Mouse (Mus musculus): ENCODE measurements at regions not wholly inside any gene's neighbourhood (a gene's known extent, or its start where the extent isn't known, plus 50 kb on each side); places are given as distances from the start of the nearest gene placed in this dataset.

DNA sequence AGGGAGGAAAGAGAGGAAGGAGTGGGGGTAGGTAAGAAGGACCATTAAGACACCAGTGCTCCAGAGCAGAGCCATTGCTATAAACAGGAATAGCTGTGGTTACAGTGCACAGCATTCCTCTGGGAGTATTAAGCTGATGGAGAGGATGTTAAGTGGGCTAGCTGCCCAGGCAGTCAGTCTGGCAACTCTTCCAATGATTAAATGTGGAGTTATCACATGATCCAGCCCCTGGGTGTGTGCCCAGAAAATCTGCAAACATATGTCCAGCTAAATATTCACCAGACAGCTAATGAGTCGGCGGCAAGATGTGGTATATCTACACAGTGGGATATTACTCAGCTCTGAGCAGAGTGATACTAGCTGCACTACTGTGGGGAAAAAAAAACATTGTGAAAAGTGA is 229.7 kb downstream of the Ankrd50 start:
- Histone ChIP-seq H3K27ac (replicated peaks in 1 of 2; ENCODE audit: control insufficient read depth in 1 of 2, insufficient read depth in 1 of 2, low read depth in 2 of 2, low read length in 2 of 2) (peak overlapping the region in 1 of 2 experiments; percentile 46; a peak in 1 of 4 replicates), H3K9me3 (ENCODE audit: control insufficient read depth, low read length) (peaks cover 4% of the 10 kb centered on the region; the same call in 1 of the 2 replicates), H3K4me1 (ENCODE audit: control insufficient read depth in 2 of 2, insufficient read depth in 2 of 2, low read length in 2 of 2) (peaks cover 8 to 12% of the 10 kb centered on the region in 2 experiments; a peak in 2 of 4 replicates), H3K9ac (ENCODE audit: low read length) (no peak overlapping the region), H3K36me3 (ENCODE audit: control insufficient read depth, insufficient read depth, low read length) (no peaks in the 10 kb centered on the region), H3K27me3 (ENCODE audit: control insufficient read depth, insufficient read depth, low read length) (no peaks in the 10 kb centered on the region), H3K4me2 (ENCODE audit: low read length) (no peak overlapping the region), H3K4me3 (ENCODE audit: control insufficient read depth in 1 of 2, insufficient read depth in 1 of 2, low read depth in 1 of 2, low read length in 2 of 2) (no peak overlapping the region)
- ATAC-seq (ENCODE audit: insufficient number of reproducible peaks, insufficient read depth, low FRiP score, low read depth) = peak; percentile 75
- 28% methylated on average over 2 of the region's 2 CpGs for WGBS

DNA sequence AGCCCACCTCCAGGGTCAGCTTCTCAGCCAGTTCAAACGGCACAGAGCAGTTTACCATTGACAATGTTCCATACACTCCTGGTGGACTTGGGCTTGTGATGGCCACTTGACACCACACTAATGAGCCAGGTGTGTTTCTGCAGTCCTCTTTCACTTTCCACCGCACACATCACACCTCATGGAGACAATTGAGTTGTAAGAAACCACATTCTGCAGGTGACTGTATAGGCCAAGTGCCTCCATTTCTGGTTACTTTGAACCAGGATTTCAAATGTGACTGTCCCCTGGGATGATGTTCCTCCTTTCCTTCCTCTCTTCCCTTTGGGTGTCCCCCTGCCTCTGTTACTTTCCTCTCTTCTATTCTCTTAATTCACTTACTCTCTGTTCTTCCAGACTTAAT is 233.1 kb downstream of the Ankrd50 start:
- H3K36me3 ChIP-seq (ENCODE audit: control insufficient read depth, insufficient read depth, low read length) = no peaks in the 10 kb centered on the region
- H3K4me1 ChIP-seq (ENCODE audit: control insufficient read depth in 2 of 2, insufficient read depth in 2 of 2, low read length in 2 of 2) = peaks cover 0 to 4% of the 10 kb centered on the region in 2 experiments; a peak in 1 of 4 replicates
- H3K4me3 ChIP-seq (ENCODE audit: control insufficient read depth in 1 of 2, insufficient read depth in 1 of 2, low read depth in 1 of 2, low read length in 2 of 2) = no peak overlapping the region
- peaks cover 4% of the 10 kb centered on the region; the same call in 1 of the 2 replicates for H3K9me3 ChIP-seq (ENCODE audit: control insufficient read depth, low read length)
- no peaks in the 10 kb centered on the region for H3K27me3 ChIP-seq (ENCODE audit: control insufficient read depth, insufficient read depth, low read length)
- WGBS = 75% methylated on average over 2 of the region's 2 CpGs
- H3K4me2 ChIP-seq (ENCODE audit: low read length) = no peak overlapping the region
- ATAC-seq (ENCODE audit: insufficient number of reproducible peaks, insufficient read depth, low FRiP score, low read depth) = no peak
- H3K27ac ChIP-seq (replicated peaks in 1 of 2; ENCODE audit: control insufficient read depth in 1 of 2, insufficient read depth in 1 of 2, low read depth in 2 of 2, low read length in 2 of 2) = no peak overlapping the region
- H3K9ac ChIP-seq (ENCODE audit: low read length) = no peak overlapping the region

DNA sequence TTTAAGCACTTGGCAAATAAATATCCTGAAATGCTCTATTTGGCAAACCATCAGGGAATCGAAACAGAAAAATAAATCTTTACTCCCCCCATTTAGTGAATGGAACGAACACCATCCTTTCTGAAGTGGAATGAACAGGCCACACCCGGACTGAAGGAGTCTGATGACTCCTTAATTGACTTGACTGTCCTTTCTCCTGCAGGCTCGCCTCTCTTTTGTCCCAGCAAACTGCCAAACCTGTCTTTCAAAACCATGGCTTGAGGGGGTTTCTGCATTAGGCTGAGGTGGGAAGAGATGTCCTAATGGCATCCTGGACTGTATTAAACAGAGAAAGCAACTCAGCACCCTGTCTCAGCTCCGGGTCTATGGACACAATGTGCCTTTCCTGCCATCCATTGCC is 234.1 kb downstream of the Ankrd50 start:
- H3K36me3 ChIP-seq (ENCODE audit: control insufficient read depth, insufficient read depth, low read length) = no peaks in the 10 kb centered on the region
- H3K4me3 ChIP-seq (ENCODE audit: control insufficient read depth in 1 of 2, insufficient read depth in 1 of 2, low read depth in 1 of 2, low read length in 2 of 2) = no peak overlapping the region
- WGBS = 73% methylated on average over 5 of the region's 5 CpGs
- H3K9me3 ChIP-seq (ENCODE audit: control insufficient read depth, low read length) = peaks cover 4% of the 10 kb centered on the region; the same call in 1 of the 2 replicates
- H3K27me3 ChIP-seq (ENCODE audit: control insufficient read depth, insufficient read depth, low read length) = no peaks in the 10 kb centered on the region
- H3K9ac ChIP-seq (ENCODE audit: low read length) = no peak overlapping the region
- H3K4me2 ChIP-seq (ENCODE audit: low read length) = no peak overlapping the region
- H3K4me1 ChIP-seq (ENCODE audit: control insufficient read depth in 2 of 2, insufficient read depth in 2 of 2, low read length in 2 of 2) = 0 out of 4 replicates have a peak, but pooled peaks cover 0 to 4% of the 10 kb centered on the region in 2 experiments
- ATAC-seq (ENCODE audit: insufficient number of reproducible peaks, insufficient read depth, low FRiP score, low read depth) = no peak
- H3K27ac ChIP-seq (replicated peaks in 1 of 2; ENCODE audit: control insufficient read depth in 1 of 2, insufficient read depth in 1 of 2, low read depth in 2 of 2, low read length in 2 of 2) = no peak overlapping the region

DNA sequence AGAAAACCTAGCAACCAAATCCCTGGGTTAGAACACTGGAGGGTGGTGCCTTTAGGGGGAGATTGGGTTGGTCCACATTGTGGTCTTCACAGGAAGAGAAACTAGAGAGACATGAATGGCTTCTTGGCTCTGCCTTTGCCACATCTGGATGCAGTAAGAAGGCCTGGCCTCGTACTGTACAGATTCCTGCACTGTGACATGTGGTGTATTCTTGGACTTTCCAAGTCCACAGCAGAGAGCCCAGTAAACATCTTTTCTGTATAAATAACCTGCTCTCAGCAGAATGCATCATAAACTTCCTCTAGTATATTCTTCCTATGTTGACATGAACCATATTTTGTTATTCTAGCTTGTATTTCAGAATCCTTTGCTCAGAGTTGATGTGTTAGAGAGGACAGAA is 235.7 kb downstream of the Ankrd50 start:
- no peaks in the 10 kb centered on the region for H3K9me3 ChIP-seq (ENCODE audit: control insufficient read depth, low read length)
- no peak for ATAC-seq (ENCODE audit: insufficient number of reproducible peaks, insufficient read depth, low FRiP score, low read depth)
- WGBS = 73% methylated on average over 1 of the region's 1 CpGs

GRCm38 (mm10) chr3:38246439-38246838 is 238.2 kb downstream of the Ankrd50 start:
- 73% methylated on average over 2 of the region's 2 CpGs for WGBS
- Histone ChIP-seq H3K27ac (replicated peaks in 1 of 2; ENCODE audit: control insufficient read depth in 1 of 2, insufficient read depth in 1 of 2, low read depth in 2 of 2, low read length in 2 of 2) (no peak overlapping the region), H3K9me3 (ENCODE audit: control insufficient read depth, low read length) (no peaks in the 10 kb centered on the region), H3K9ac (ENCODE audit: low read length) (no peak overlapping the region), H3K4me1 (ENCODE audit: control insufficient read depth in 2 of 2, insufficient read depth in 2 of 2, low read length in 2 of 2) (0 out of 4 replicates have a peak, but pooled peaks cover 0 to 4% of the 10 kb centered on the region in 2 experiments), H3K36me3 (ENCODE audit: control insufficient read depth, insufficient read depth, low read length) (no peaks in the 10 kb centered on the region), H3K4me2 (ENCODE audit: low read length) (no peak overlapping the region), H3K4me3 (ENCODE audit: control insufficient read depth in 1 of 2, insufficient read depth in 1 of 2, low read depth in 1 of 2, low read length in 2 of 2) (no peak overlapping the region), H3K27me3 (ENCODE audit: control insufficient read depth, insufficient read depth, low read length) (no peaks in the 10 kb centered on the region)
- no peak for ATAC-seq (ENCODE audit: insufficient number of reproducible peaks, insufficient read depth, low FRiP score, low read depth)

More for the DNA sequence above, 235.7 kb downstream of the Ankrd50 start:
- no peak overlapping the region for H3K9ac ChIP-seq (ENCODE audit: low read length)
- 0 out of 4 replicates have a peak, but pooled peaks cover 0 to 4% of the 10 kb centered on the region in 2 experiments for H3K4me1 ChIP-seq (ENCODE audit: control insufficient read depth in 2 of 2, insufficient read depth in 2 of 2, low read length in 2 of 2)
- no peak overlapping the region for H3K27ac ChIP-seq (replicated peaks in 1 of 2; ENCODE audit: control insufficient read depth in 1 of 2, insufficient read depth in 1 of 2, low read depth in 2 of 2, low read length in 2 of 2)
- H3K27me3 ChIP-seq (ENCODE audit: control insufficient read depth, insufficient read depth, low read length) = no peaks in the 10 kb centered on the region
- H3K4me2 ChIP-seq (ENCODE audit: low read length) = no peak overlapping the region
- no peak overlapping the region for H3K4me3 ChIP-seq (ENCODE audit: control insufficient read depth in 1 of 2, insufficient read depth in 1 of 2, low read depth in 1 of 2, low read length in 2 of 2)
- H3K36me3 ChIP-seq (ENCODE audit: control insufficient read depth, insufficient read depth, low read length) = no peaks in the 10 kb centered on the region

- Histone ChIP-seq H3K4me2 (ENCODE audit: low read length) (no peak overlapping the region), H3K4me1 (ENCODE audit: control insufficient read depth in 2 of 2, insufficient read depth in 2 of 2, low read length in 2 of 2) (no peaks in the 10 kb centered on the region), H3K9me3 (ENCODE audit: control insufficient read depth, low read length) (no peaks in the 10 kb centered on the region), H3K27me3 (ENCODE audit: control insufficient read depth, insufficient read depth, low read length) (no peaks in the 10 kb centered on the region), H3K36me3 (ENCODE audit: control insufficient read depth, insufficient read depth, low read length) (no peaks in the 10 kb centered on the region), H3K9ac (ENCODE audit: low read length) (no peak overlapping the region), H3K4me3 (ENCODE audit: control insufficient read depth in 1 of 2, insufficient read depth in 1 of 2, low read depth in 1 of 2, low read length in 2 of 2) (no peak overlapping the region), H3K27ac (replicated peaks in 1 of 2; ENCODE audit: control insufficient read depth in 1 of 2, insufficient read depth in 1 of 2, low read depth in 2 of 2, low read length in 2 of 2) (no peak overlapping the region)
- no peak for ATAC-seq (ENCODE audit: insufficient number of reproducible peaks, insufficient read depth, low FRiP score, low read depth)
- 79% methylated on average over 3 of the region's 3 CpGs for WGBS
Measured at GRCm38 (mm10) chr3:38243209-38243608, 241.4 kb downstream of the Ankrd50 start.

DNA sequence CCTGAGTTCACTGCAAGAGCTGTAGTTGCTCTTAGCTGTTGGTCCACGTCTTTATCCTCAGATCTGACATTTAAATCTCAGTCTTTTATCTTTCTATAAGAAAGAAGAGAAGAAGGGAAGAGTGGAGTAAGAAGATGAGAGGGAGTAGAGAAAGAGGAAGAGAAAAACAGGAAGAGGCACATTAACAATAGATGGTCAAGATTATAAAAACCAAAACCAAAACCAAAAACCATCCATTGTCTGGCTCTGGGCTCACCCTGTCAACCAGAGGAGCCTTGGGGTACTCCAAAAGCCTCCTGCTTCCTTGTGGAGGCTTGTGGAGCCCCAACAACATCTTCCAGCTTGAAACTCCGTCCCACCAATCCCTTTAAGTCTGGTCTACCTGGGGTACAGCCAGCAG is 247.0 kb downstream of the Ankrd50 start:
- peaks cover 5 to 6% of the 10 kb centered on the region in 2 experiments; a peak in 3 of 4 replicates for H3K4me1 ChIP-seq (ENCODE audit: control insufficient read depth in 2 of 2, insufficient read depth in 2 of 2, low read length in 2 of 2)
- no peak overlapping the region for H3K4me2 ChIP-seq (ENCODE audit: low read length)
- no peaks in the 10 kb centered on the region for H3K27me3 ChIP-seq (ENCODE audit: control insufficient read depth, insufficient read depth, low read length)
- H3K36me3 ChIP-seq (ENCODE audit: control insufficient read depth, insufficient read depth, low read length) = no peaks in the 10 kb centered on the region
- WGBS = 67% methylated on average over 2 of the region's 2 CpGs
- H3K9ac ChIP-seq (ENCODE audit: low read length) = no peak overlapping the region
- H3K4me3 ChIP-seq (ENCODE audit: control insufficient read depth in 1 of 2, insufficient read depth in 1 of 2, low read depth in 1 of 2, low read length in 2 of 2) = no peak overlapping the region
- no peaks in the 10 kb centered on the region for H3K9me3 ChIP-seq (ENCODE audit: control insufficient read depth, low read length)
- no peak for ATAC-seq (ENCODE audit: insufficient number of reproducible peaks, insufficient read depth, low FRiP score, low read depth)
- no peak overlapping the region for H3K27ac ChIP-seq (replicated peaks in 1 of 2; ENCODE audit: control insufficient read depth in 1 of 2, insufficient read depth in 1 of 2, low read depth in 2 of 2, low read length in 2 of 2)

DNA sequence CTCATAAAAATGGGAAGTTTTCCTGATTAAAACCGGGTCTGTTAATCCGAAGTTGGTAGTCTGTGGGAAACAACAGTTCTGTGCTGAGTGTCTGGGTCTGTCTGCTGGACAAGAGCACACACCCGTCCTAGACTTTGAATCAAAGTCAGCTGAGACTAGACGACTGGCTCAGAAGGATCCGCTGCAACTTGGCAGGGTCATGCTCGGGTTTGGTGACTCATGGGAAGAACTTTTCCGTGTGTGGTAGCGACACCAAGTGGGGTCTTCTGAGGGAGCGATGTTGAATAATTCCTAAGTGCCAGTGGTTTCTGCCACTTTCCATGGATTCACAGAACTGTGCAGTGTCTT is 248.9 kb downstream of the Ankrd50 start:
- Histone ChIP-seq H3K4me2 (ENCODE audit: low read length) (no peak overlapping the region), H3K9me3 (ENCODE audit: control insufficient read depth, low read length) (no peaks in the 10 kb centered on the region), H3K36me3 (ENCODE audit: control insufficient read depth, insufficient read depth, low read length) (no peaks in the 10 kb centered on the region), H3K27me3 (ENCODE audit: control insufficient read depth, insufficient read depth, low read length) (no peaks in the 10 kb centered on the region), H3K4me1 (ENCODE audit: control insufficient read depth in 2 of 2, insufficient read depth in 2 of 2, low read length in 2 of 2) (peaks cover 10 to 18% of the 10 kb centered on the region in 2 experiments), H3K4me3 (ENCODE audit: control insufficient read depth in 1 of 2, insufficient read depth in 1 of 2, low read depth in 1 of 2, low read length in 2 of 2) (no peak overlapping the region), H3K9ac (ENCODE audit: low read length) (no peak overlapping the region), H3K27ac (replicated peaks in 1 of 2; ENCODE audit: control insufficient read depth in 1 of 2, insufficient read depth in 1 of 2, low read depth in 2 of 2, low read length in 2 of 2) (0 out of 4 replicates have a peak overlapping the region, but pooled peaks of 1 of the 2 experiments have one; percentile 16)
- WGBS = 67% methylated on average over 9 of the region's 9 CpGs
- ATAC-seq (ENCODE audit: insufficient number of reproducible peaks, insufficient read depth, low FRiP score, low read depth) = no peak

All from heart, embryonic 14.5 days (tissue).